Comparison of ENCODE assay signal across 26 mouse cellular contexts in genomic region chr1:106540130-106540529, GRCm38 (mm10).
DNase-seq lines count a peak whose midpoint lies in the region; ATAC-seq and TF ChIP-seq lines count a peak whose summit lies in the region.
"Had no signal": no experiment of that assay in that cellular context is flagged by ENCODE, and none has a peak within 500 bp of the region (broad histone marks: within the 10 kb centered on the region; RNA-seq: fewer than 3 reads in every experiment).

No protein-coding gene starts in this region.

- no peak overlapping the region for H3K9ac ChIP-seq in CH12.LX (ENCODE audit: insufficient read depth, low read depth)
- no peak overlapping the region for H3K9ac ChIP-seq in forebrain, embryonic 13.5 days
- H3K9ac ChIP-seq: forebrain, embryonic 15.5 days; heart, embryonic 13.5 days; hindbrain, embryonic 14.5 days had no signal

- 83% methylated on average over 3 of the region's 3 CpGs for WGBS in forebrain, embryonic 13.5 days

- no peaks in the 10 kb centered on the region for H3K9me3 ChIP-seq in CH12.LX (replicated peaks; ENCODE audit: low read length)
- H3K9me3 ChIP-seq in forebrain, embryonic 13.5 days (replicated peaks) = no peaks in the 10 kb centered on the region
- H3K9me3 ChIP-seq: forebrain, embryonic 15.5 days; G1E; heart, embryonic 10.5 days; heart, embryonic 13.5 days had no signal

- TF ChIP-seq EP300 in CH12.LX (IDR thresholded peaks at IDR 0.05; ENCODE audit: low read length) = no peak

- no peak for TF ChIP-seq CTCF in CH12.LX (conservative IDR thresholded peaks at IDR 0.05 in 1 of 2, IDR thresholded peaks at IDR 0.05 in 1 of 2; ENCODE audit: low read depth in 2 of 2, low read length in 2 of 2)

- in situ Hi-C loops in CH12.LX (cut with MboI; ENCODE audit: low pct_ligation_motif_present, low pct_unique_long_range_greater_than_20kb, low sequenced_read_pairs) = no loop called here

- H3K27ac ChIP-seq in CH12.LX (ENCODE audit: insufficient read depth, low read depth) = no peak overlapping the region
- no peak overlapping the region for H3K27ac ChIP-seq in forebrain, embryonic 13.5 days
- H3K27ac ChIP-seq: forebrain, embryonic 15.5 days; heart, embryonic 10.5 days; heart, embryonic 13.5 days; hindbrain, embryonic 14.5 days; hindbrain, postnatal 0 days had no signal

- peak; percentile 59 for ATAC-seq in common myeloid progenitor, adult 5-6 weeks (replicated peaks; ENCODE audit: low read depth, poor library complexity, severe bottlenecking)
- peak; percentile 77 for ATAC-seq in megakaryocyte, adult 5-6 weeks (ENCODE audit: poor library complexity, severe bottlenecking)
- ATAC-seq in erythroblast, adult 5-6 weeks (replicated peaks; ENCODE audit: low FRiP score, poor library complexity, severe bottlenecking) = no peak
- no peak for ATAC-seq in forebrain, embryonic 13.5 days
- ATAC-seq: activated CD4-positive, CD25-positive, alpha-beta regulatory T cell, adult 4 months; forebrain, embryonic 15.5 days; hindbrain, postnatal 0 days; inflammation-experienced regulatory T-cells, adult 6 months; intestine, embryonic 16.5 days had no signal

- peaks cover 6 to 35% of the 10 kb centered on the region in 2 experiments; a peak in 3 of 4 replicates for H3K4me1 ChIP-seq in CH12.LX (ENCODE audit: control insufficient read depth in 1 of 2, insufficient read depth in 2 of 2)
- H3K4me1 ChIP-seq in forebrain, embryonic 13.5 days = no peaks in the 10 kb centered on the region
- H3K4me1 ChIP-seq: forebrain, embryonic 15.5 days had no signal

- H3K27me3 ChIP-seq in CH12.LX (replicated peaks) = no peaks in the 10 kb centered on the region
- no peaks in the 10 kb centered on the region for H3K27me3 ChIP-seq in forebrain, embryonic 13.5 days
- H3K27me3 ChIP-seq: forebrain, embryonic 15.5 days; heart, embryonic 13.5 days had no signal

- DNase-seq in 416B (ENCODE audit: low read depth) = peak; percentile 80
- DNase-seq in CH12.LX (ENCODE audit: extremely low read depth) = no peak
- DNase-seq in thymus, postnatal 36 days = no peak
- no peak for DNase-seq in urinary bladder, adult 2 months (ENCODE audit: low spot score)
- DNase-seq: adrenal gland, adult 8-10 months; adrenal gland, postnatal 25 days; cerebellum, adult 18-20 months; cerebellum, adult 9-11 months; cerebellum, postnatal 25 days; gastrocnemius, postnatal 36 days; heart, adult 18-20 months; heart, postnatal 14 days; heart, postnatal 4 days had no signal

- no peak overlapping the region for H3K4me2 ChIP-seq in CH12.LX (ENCODE audit: insufficient read depth, low read depth, poor library complexity, severe bottlenecking)
- H3K4me2 ChIP-seq in forebrain, embryonic 13.5 days = no peak overlapping the region
- H3K4me2 ChIP-seq: forebrain, embryonic 15.5 days; heart, embryonic 13.5 days; hindbrain, embryonic 14.5 days had no signal

- no peak for TF ChIP-seq POLR2A in CH12.LX (IDR thresholded peaks at IDR 0.05; ENCODE audit: low read depth, low read length)

- dilution Hi-C loops in CH12.LX (cut with MboI; ENCODE audit: extremely low pct_ligation_motif_present, extremely low pct_unique_long_range_greater_than_20kb, low sequenced_read_pairs) = loop anchor here (25.0 kb wide), 1 partner anchor 172 kb away; the partner anchor contains the start of gene Bcl2

- H3K36me3 ChIP-seq in CH12.LX (replicated peaks in 1 of 2; ENCODE audit: control insufficient read depth in 1 of 2, insufficient read depth in 1 of 2, low read length in 1 of 2) = peaks cover 6 to 15% of the 10 kb centered on the region in 2 experiments
- no peaks in the 10 kb centered on the region for H3K36me3 ChIP-seq in forebrain, embryonic 13.5 days (ENCODE audit: poor library complexity, severe bottlenecking)
- H3K36me3 ChIP-seq: forebrain, embryonic 15.5 days; G1E; heart, embryonic 13.5 days had no signal

- no peak for TF ChIP-seq RAD21 in CH12.LX (IDR thresholded peaks at IDR 0.05; ENCODE audit: low read depth, low read length)

- H3K4me3 ChIP-seq in CH12.LX (replicated peaks in 1 of 3; ENCODE audit: low read depth in 2 of 3, low read length in 2 of 3, poor library complexity in 1 of 3) = no peak overlapping the region
- H3K4me3 ChIP-seq in forebrain, embryonic 13.5 days = no peak overlapping the region
- H3K4me3 ChIP-seq: forebrain, embryonic 15.5 days; heart, embryonic 10.5 days; heart, embryonic 13.5 days had no signal

- no peaks in the 10 kb centered on the region for H3K79me2 ChIP-seq in CH12.LX (replicated peaks; ENCODE audit: control insufficient read depth, extremely low read depth, insufficient read depth, poor library complexity, severe bottlenecking)

TF ChIP-seq in CH12.LX, 34 proteins besides CTCF, POLR2A, EP300 and RAD21:
- no peak for TF ChIP-seq TBP (conservative IDR thresholded peaks at IDR 0.05; ENCODE audit: low read depth, low read length)
- TF ChIP-seq MEF2A (IDR thresholded peaks at IDR 0.05; ENCODE audit: borderline replicate concordance, low read depth, low read length) = 0 out of 2 replicates have a peak, but pooled peaks have one; percentile 32
- no peak for TF ChIP-seq BHLHE40 (IDR thresholded peaks at IDR 0.05; ENCODE audit: low read depth, low read length)
TF ChIP-seq in CH12.LX: peak in this region for 1.

Comparison
In these comparisons a context has a peak if more than half of its experiments do, and no peak if none do; other contexts are left out.
1. ATAC-seq: peak in common myeloid progenitor, adult 5-6 weeks (single experiment) and megakaryocyte, adult 5-6 weeks (single experiment); none in erythroblast, adult 5-6 weeks (single experiment) and forebrain, embryonic 13.5 days (single experiment).